Mouse (Mus musculus): ENCODE data around the gene Snap47. TPM values are rescaled to one million over a fixed set of nuclear protein-coding genes. Genes with fewer than 3 reads are reported as not detected.
A peak's percentile ranks its signal among the peaks of the same experiment; 100 is the strongest.

Gene Snap47
- polyA plus RNA-seq (2012; rRNA removed) = 36.8 and 49.7 TPM in 2 replicates

DNA sequence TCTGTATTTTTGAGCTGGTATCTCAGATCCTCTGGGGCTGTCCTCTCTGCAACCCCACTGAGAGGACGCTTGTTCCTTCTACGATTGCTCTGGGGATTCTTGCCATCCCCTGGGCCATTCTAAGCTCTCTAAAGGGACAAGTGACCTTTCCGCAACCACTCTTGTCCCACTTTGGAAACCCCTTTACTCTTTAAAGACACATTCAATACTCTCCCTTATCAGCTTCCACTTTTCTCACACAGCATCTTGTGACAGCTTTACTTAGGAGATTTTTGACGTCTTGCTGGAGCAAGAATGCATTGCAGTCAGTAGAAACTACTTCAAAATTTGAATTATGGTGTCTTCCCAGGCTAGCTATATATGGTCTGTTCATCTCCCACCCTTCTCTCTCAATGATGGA lies at the start of gene Snap47:
Snap47 (minus strand) TSS at position 101 of the 400 bp plus-strand sequence.
- peak within 1 kb of the TSS; percentile 96 for H3K4me3 ChIP-seq (replicated peaks; ENCODE audit: extremely low read depth, low read depth, low read length)
- WGBS = 75% methylated on average over 4 of the region's 4 CpGs
- H3K4me1 ChIP-seq (ENCODE audit: control insufficient read depth, insufficient read depth, low read length) = peaks cover 6% of the 10 kb centered on the region
- TF ChIP-seq POLR2A (IDR thresholded peaks at IDR 0.05; ENCODE audit: borderline replicate concordance, extremely low read depth, low read depth, low read length) (no peak), CTCF (IDR thresholded peaks at IDR 0.05; ENCODE audit: insufficient read depth, low read length) (no peak)
- DNase-seq = no peak

DNA sequence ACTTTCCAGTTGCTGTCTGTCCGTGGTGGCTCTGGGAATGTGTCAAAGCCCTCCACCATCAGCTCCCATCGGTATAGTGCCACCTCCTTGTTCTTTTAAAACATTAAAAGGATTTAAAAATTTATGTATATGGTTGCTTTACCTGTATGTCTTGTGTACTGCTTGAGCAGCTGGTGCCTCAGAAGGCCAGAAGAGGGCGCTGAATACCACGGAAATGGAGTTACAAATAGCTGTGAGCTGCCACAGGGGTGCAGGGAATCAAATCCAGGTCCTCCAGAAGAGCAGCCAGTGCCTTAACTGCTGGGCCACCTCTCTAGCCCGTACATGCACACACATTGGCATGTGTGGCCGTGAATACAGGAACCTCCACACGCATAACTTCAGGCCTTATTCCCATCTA lies 46.8 kb upstream of the Snap47 start:
- 89% methylated on average over 7 of the region's 7 CpGs for WGBS
- DNase-seq = no peak
- no peaks in the 10 kb centered on the region for H3K4me1 ChIP-seq (ENCODE audit: control insufficient read depth, insufficient read depth, low read length)
- H3K4me3 ChIP-seq (replicated peaks; ENCODE audit: extremely low read depth, low read depth, low read length) = no peak overlapping the region
- TF ChIP-seq POLR2A (IDR thresholded peaks at IDR 0.05; ENCODE audit: borderline replicate concordance, extremely low read depth, low read depth, low read length) (no peak), CTCF (IDR thresholded peaks at IDR 0.05; ENCODE audit: insufficient read depth, low read length) (no peak)

DNA sequence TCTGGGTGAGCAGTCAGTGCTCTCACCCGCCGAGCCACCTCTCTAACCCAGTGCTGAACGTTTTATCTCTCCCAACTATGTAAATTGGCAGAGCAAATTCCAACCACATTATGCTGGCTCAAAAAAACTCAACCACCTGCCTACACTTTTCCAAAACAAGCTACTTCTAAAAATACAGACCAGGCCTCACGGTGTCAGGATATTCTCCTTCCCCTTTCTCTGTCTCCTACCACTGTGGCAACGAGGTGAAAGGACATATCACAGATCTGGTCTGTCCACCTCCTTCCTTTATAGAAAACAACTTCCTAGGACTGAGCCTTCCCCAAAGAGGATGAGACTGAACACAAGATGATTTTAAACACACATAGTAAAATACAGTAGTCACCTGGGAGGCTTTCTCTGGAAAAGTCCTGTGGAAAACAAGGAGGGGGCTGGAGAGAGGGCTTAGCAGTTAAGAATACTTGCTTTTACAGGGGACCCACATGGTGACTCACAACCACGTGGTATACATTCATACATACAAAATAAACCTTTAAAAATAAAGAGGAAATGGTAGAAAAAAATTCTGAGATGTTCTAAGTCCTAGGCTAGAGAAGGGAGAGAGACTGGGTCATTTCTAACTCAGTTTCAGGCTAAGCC lies 45.8 kb upstream of the Snap47 start:
- no peak for DNase-seq
- TF ChIP-seq CTCF (IDR thresholded peaks at IDR 0.05; ENCODE audit: insufficient read depth, low read length) (no peak), POLR2A (IDR thresholded peaks at IDR 0.05; ENCODE audit: borderline replicate concordance, extremely low read depth, low read depth, low read length) (no peak)
- WGBS = 68% methylated on average over 6 of the region's 6 CpGs
- no peaks in the 10 kb centered on the region for H3K4me1 ChIP-seq (ENCODE audit: control insufficient read depth, insufficient read depth, low read length)
- no peak overlapping the region for H3K4me3 ChIP-seq (replicated peaks; ENCODE audit: extremely low read depth, low read depth, low read length)

DNA sequence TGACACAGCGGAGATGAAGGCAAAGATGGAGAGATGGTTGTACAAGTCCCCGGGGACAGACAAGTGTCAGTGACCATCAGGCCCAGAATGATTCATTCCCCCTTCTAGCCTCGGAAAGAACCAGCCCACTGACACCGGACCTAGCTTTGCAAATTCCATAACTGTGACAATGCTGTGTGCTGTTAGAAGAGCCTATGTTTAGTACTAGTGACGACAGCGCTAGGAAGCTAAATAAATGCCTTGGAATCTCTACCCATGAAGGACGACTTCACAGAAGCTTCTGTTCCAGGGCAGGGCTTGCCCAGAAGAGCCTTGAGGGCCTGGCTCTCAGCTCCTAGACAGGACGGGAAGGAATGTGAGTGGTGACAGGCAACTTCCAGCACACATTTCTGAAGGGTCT lies 35.2 kb upstream of the Snap47 start:
- WGBS = 79% methylated on average over 8 of the region's 8 CpGs
- TF ChIP-seq CTCF (IDR thresholded peaks at IDR 0.05; ENCODE audit: insufficient read depth, low read length) (no peak), POLR2A (IDR thresholded peaks at IDR 0.05; ENCODE audit: borderline replicate concordance, extremely low read depth, low read depth, low read length) (no peak)
- H3K4me3 ChIP-seq (replicated peaks; ENCODE audit: extremely low read depth, low read depth, low read length) = no peak overlapping the region
- no peaks in the 10 kb centered on the region for H3K4me1 ChIP-seq (ENCODE audit: control insufficient read depth, insufficient read depth, low read length)
- no peak for DNase-seq

DNA sequence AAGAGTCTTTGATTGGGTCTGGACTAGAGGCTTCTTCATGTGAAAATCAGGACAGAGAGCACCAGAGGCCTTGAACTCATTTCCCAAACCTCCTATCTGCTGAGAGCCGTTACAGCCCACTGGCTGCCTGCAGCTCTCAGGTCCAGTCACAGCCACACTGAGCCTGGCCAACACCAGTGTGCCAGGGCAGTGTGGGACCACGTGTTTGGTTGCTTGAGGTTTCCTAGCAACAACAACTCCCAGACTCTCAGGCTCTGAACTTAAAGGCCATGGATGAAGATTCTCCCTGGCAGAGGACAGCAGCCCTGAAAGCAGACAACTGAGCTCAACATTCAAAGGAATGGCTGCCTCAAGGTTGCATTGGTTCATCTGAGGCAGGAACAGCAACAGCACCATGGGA lies 34.7 kb upstream of the Snap47 start:
- DNase-seq = no peak
- H3K4me3 ChIP-seq (replicated peaks; ENCODE audit: extremely low read depth, low read depth, low read length) = no peak overlapping the region
- 59% methylated on average over 2 of the region's 2 CpGs for WGBS
- TF ChIP-seq CTCF (IDR thresholded peaks at IDR 0.05; ENCODE audit: insufficient read depth, low read length) (no peak), POLR2A (IDR thresholded peaks at IDR 0.05; ENCODE audit: borderline replicate concordance, extremely low read depth, low read depth, low read length) (no peak)
- no peaks in the 10 kb centered on the region for H3K4me1 ChIP-seq (ENCODE audit: control insufficient read depth, insufficient read depth, low read length)

DNA sequence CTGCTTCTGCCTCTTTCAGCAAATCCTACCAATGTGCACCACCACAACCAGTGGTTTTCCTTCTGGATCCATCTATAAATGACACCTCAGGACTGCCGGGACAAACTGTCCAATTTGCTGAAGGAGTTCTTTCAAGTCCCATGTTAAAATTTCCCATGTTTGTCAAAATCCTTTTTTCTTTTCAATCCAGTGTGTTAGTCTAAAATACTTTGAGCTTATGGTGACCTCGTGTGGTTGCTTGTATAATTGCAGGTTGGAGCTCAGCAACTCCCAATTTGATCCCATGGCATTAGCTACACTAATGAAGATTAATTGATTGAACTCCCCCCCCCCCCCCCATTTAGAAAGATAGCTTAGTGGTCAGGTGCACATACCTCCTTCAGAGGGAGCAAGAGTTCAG lies 32.2 kb upstream of the Snap47 start:
- Histone ChIP-seq H3K4me1 (ENCODE audit: control insufficient read depth, insufficient read depth, low read length) (no peaks in the 10 kb centered on the region), H3K4me3 (replicated peaks; ENCODE audit: extremely low read depth, low read depth, low read length) (no peak overlapping the region)
- TF ChIP-seq CTCF (IDR thresholded peaks at IDR 0.05; ENCODE audit: insufficient read depth, low read length) (no peak; the same call in 1 of the 2 replicates), POLR2A (IDR thresholded peaks at IDR 0.05; ENCODE audit: borderline replicate concordance, extremely low read depth, low read depth, low read length) (no peak)
- WGBS = 5% methylated on average over 2 of the region's 2 CpGs
- peak; percentile 24 for DNase-seq

DNA sequence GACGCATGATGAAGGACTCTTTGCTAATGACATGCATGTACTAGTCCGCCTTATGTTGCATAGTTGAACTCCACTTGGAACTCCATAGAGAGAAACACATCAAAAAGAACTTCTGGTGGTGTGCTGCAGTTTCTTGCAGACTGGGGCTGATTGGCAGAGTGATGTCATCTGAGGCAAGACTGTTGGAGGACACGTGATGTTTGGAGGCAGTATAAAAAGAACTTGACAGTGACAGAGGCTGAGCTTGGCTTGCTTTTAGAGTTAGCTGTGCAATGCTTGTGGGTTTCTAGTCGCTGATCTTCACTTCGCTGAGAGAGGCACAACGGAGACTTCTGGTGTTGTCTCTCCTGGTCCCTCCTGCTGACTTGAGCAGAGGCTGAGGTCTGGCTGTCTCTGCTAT lies 26.3 kb upstream of the Snap47 start:
- Histone ChIP-seq H3K4me3 (replicated peaks; ENCODE audit: extremely low read depth, low read depth, low read length) (no peak overlapping the region), H3K4me1 (ENCODE audit: control insufficient read depth, insufficient read depth, low read length) (no peaks in the 10 kb centered on the region)
- no peak for DNase-seq
- TF ChIP-seq CTCF (IDR thresholded peaks at IDR 0.05; ENCODE audit: insufficient read depth, low read length) = no peak
- no peak for TF ChIP-seq POLR2A (IDR thresholded peaks at IDR 0.05; ENCODE audit: borderline replicate concordance, extremely low read depth, low read depth, low read length)
- WGBS = 61% methylated on average over 6 of the region's 6 CpGs

DNA sequence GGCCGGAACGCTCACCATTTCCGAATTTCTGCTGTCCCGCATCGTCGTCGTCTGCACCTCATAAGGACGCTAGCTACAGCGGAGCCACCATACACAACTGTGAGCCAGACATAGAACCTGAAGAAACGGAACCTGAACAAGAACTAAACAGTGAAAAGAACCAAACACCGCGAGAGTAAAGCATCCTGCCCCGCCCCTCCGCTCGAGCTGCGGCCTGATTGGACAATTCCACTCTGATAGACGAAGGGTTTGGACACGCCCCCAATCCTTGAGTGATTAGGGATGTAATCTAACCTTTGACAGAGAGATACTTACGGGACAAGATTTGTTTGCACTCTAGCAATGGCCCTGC lies 21.3 kb upstream of the Snap47 start, which contains the start of gene Zfp867:
Zfp867 (minus strand) TSS at position 149 of the 352 bp plus-strand sequence.
- 0 out of 2 replicates have a peak, but pooled peaks cover 2% of the 10 kb centered on the region for H3K4me1 ChIP-seq (ENCODE audit: control insufficient read depth, insufficient read depth, low read length)
- peak; percentile 87 for DNase-seq
- H3K4me3 ChIP-seq (replicated peaks; ENCODE audit: extremely low read depth, low read depth, low read length) = peak within 1 kb of the TSS; percentile 77
- TF ChIP-seq POLR2A (IDR thresholded peaks at IDR 0.05; ENCODE audit: borderline replicate concordance, extremely low read depth, low read depth, low read length) = peak; percentile 61; the same call in 1 of the 2 replicates
- TF ChIP-seq CTCF (IDR thresholded peaks at IDR 0.05; ENCODE audit: insufficient read depth, low read length) = no peak
- WGBS = under 1% methylated on average over 19 of the region's 19 CpGs

DNA sequence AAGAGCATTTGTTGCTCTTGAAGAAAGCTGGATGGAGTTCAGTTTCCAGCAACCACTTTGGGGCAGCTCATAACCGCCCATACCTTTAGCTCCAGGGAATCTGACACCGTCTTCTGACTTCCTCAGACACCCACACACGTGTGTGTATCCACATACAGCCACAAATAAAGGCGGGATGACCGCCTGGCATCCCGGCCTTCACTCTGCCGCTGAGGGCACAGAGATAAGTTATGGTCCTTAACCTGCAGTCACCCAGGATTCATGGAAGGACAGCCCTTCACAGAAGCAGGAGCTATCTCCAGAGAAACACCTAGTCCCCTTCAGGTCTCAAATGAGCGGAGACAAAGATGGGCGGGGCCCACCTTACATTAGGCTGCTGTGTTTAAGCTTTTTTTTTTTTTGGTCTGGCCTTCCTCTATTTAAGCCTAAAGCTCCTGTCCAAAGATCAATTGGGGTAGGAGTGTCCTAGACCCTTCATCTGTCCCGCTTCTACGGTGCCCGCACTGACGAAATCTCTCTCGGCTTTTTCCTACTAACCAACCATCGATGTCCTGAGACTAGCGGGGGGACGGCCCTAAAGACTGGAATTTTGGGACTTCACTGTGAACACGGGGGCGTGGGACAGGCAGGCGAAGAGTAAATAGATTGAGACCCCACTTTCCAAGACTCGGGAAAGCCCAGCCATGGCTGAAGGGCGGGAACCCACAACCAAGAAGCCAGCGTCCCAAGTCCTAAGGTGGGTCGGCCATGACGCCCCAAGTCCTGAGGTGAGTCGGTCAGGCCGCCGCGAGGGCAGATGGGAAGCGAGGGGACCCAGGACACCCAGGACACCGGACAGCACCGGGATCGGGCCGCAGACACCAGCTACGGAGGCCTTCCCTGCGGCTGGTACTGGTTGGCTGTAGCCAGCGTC lies 20.7 kb upstream of the Snap47 start:
- H3K4me1 ChIP-seq (ENCODE audit: control insufficient read depth, insufficient read depth, low read length) = 0 out of 2 replicates have a peak, but pooled peaks cover 2% of the 10 kb centered on the region
- peak overlapping the region; percentile 77 for H3K4me3 ChIP-seq (replicated peaks; ENCODE audit: extremely low read depth, low read depth, low read length)
- 4% methylated on average over 37 of the region's 37 CpGs for WGBS
- TF ChIP-seq CTCF (IDR thresholded peaks at IDR 0.05; ENCODE audit: insufficient read depth, low read length) (no peak), POLR2A (IDR thresholded peaks at IDR 0.05; ENCODE audit: borderline replicate concordance, extremely low read depth, low read depth, low read length) (no peak)
- DNase-seq = no peak
